24 mouse cellular contexts compared by ENCODE assay signal in the genomic region with DNA sequence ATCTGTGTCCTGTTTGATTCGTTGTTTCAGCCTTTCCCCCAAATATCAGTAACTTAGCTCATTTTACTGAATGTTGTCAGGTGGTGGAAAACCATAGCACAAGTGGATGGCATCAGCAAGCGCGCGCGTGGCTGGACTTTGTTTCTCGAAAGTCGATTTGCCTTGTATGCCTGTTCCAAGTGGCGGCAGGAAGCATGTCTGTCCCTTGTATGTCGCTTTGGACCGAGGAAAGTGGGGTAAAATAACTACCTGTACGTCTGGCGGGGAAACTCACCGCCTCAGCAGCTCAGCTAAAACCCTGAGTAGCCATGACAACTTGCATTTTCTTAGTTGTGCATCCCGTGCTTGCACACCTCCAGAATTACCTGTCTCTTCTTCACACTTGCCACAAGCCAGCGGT. TPM values are rescaled to one million over a fixed set of nuclear protein-coding genes. Genes with fewer than 3 reads are reported as not detected.
DNase-seq lines count a peak whose midpoint lies in the region; ATAC-seq and TF ChIP-seq lines count a peak whose summit lies in the region.
"Had no signal": no experiment of that assay in that cellular context is flagged by ENCODE, and none has a peak within 500 bp of the region (broad histone marks: within the 10 kb centered on the region; RNA-seq: fewer than 3 reads in every experiment).

No protein-coding gene starts in this region.

- no peaks in the 10 kb centered on the region for H3K4me1 ChIP-seq in intestine, embryonic 14.5 days (replicated peaks; ENCODE audit: control insufficient read depth, insufficient read depth, low read length)
- H3K4me1 ChIP-seq in intestine, postnatal 0 days (replicated peaks; ENCODE audit: control insufficient read depth, insufficient read depth, low read length) = no peaks in the 10 kb centered on the region
- H3K4me1 ChIP-seq: embryonic facial prominence, embryonic 12.5 days; forebrain, embryonic 13.5 days; forebrain, embryonic 15.5 days had no signal

- no peaks in the 10 kb centered on the region for H3K9me3 ChIP-seq in intestine, embryonic 14.5 days (ENCODE audit: control insufficient read depth, low read length)
- no peaks in the 10 kb centered on the region for H3K9me3 ChIP-seq in intestine, postnatal 0 days (ENCODE audit: control insufficient read depth)
- H3K9me3 ChIP-seq: embryonic facial prominence, embryonic 10.5 days; embryonic facial prominence, embryonic 12.5 days; forebrain, embryonic 13.5 days; forebrain, embryonic 15.5 days; G1E had no signal

- TF ChIP-seq POLR2A in myocyte (IDR thresholded peaks at IDR 0.05; ENCODE audit: insufficient read length, low read depth) = no peak

- H3ac ChIP-seq in myocyte (ENCODE audit: control insufficient read depth, insufficient read length) = no peak overlapping the region

- H3K27me3 ChIP-seq in intestine, embryonic 14.5 days (replicated peaks; ENCODE audit: control insufficient read depth, insufficient read depth, low read length) = no peaks in the 10 kb centered on the region
- no peaks in the 10 kb centered on the region for H3K27me3 ChIP-seq in intestine, postnatal 0 days (replicated peaks; ENCODE audit: control insufficient read depth, insufficient read depth, low read length)
- H3K27me3 ChIP-seq in myocyte (ENCODE audit: control insufficient read depth, insufficient read depth, insufficient read length) = no peaks in the 10 kb centered on the region
- H3K27me3 ChIP-seq: CH12.LX; embryonic facial prominence, embryonic 12.5 days; forebrain, embryonic 13.5 days; forebrain, embryonic 15.5 days; Patski had no signal

- no peak overlapping the region for H3K9ac ChIP-seq in intestine, embryonic 14.5 days (ENCODE audit: low read length)
- no peak overlapping the region for H3K9ac ChIP-seq in intestine, postnatal 0 days (ENCODE audit: low read depth, low read length)
- H3K9ac ChIP-seq: embryonic facial prominence, embryonic 12.5 days; forebrain, embryonic 13.5 days; forebrain, embryonic 15.5 days had no signal

- TF ChIP-seq CTCF in intestine, postnatal 0 days (IDR thresholded peaks at IDR 0.05; ENCODE audit: low read depth) = no peak

- WGBS in intestine, embryonic 14.5 days = 96% methylated on average over 15 of the region's 15 CpGs
- WGBS in intestine, postnatal 0 days = 95% methylated on average over 15 of the region's 15 CpGs

- H3K79me2 ChIP-seq in myocyte (ENCODE audit: control insufficient read depth, insufficient read depth) = no peaks in the 10 kb centered on the region

- H3K36me3 ChIP-seq in intestine, embryonic 14.5 days (ENCODE audit: control insufficient read depth, insufficient read depth, low read length) = peaks cover 91% of the 10 kb centered on the region
- peaks cover 61% of the 10 kb centered on the region for H3K36me3 ChIP-seq in intestine, postnatal 0 days (ENCODE audit: control insufficient read depth, insufficient read depth)
- peaks cover 40% of the 10 kb centered on the region for H3K36me3 ChIP-seq in myocyte (ENCODE audit: control insufficient read depth, insufficient read depth)

- H3K4me2 ChIP-seq in intestine, embryonic 14.5 days (ENCODE audit: low read length) = no peak overlapping the region
- H3K4me2 ChIP-seq in intestine, postnatal 0 days (replicated peaks; ENCODE audit: low read depth) = no peak overlapping the region
- H3K4me2 ChIP-seq in myocyte (ENCODE audit: low read depth) = no peak overlapping the region
- H3K4me2 ChIP-seq: embryonic facial prominence, embryonic 12.5 days; forebrain, embryonic 13.5 days; forebrain, embryonic 15.5 days had no signal

- H3K27ac ChIP-seq in intestine, embryonic 14.5 days (ENCODE audit: low read depth) = no peak overlapping the region
- no peak overlapping the region for H3K27ac ChIP-seq in intestine, postnatal 0 days (ENCODE audit: low read depth, low read length)
- H3K27ac ChIP-seq: embryonic facial prominence, embryonic 10.5 days; embryonic facial prominence, embryonic 12.5 days; forebrain, embryonic 13.5 days; forebrain, embryonic 15.5 days had no signal

- no peak overlapping the region for H3K4me3 ChIP-seq in intestine, embryonic 14.5 days (ENCODE audit: low read depth, low read length)
- no peak overlapping the region for H3K4me3 ChIP-seq in intestine, postnatal 0 days (ENCODE audit: low read depth, low read length)
- no peak overlapping the region for H3K4me3 ChIP-seq in myocyte
- H3K4me3 ChIP-seq: embryonic facial prominence, embryonic 10.5 days; embryonic facial prominence, embryonic 12.5 days; forebrain, embryonic 13.5 days; forebrain, embryonic 15.5 days had no signal

- ATAC-seq in intestine, embryonic 14.5 days (replicated peaks; ENCODE audit: low FRiP score, low TSS enrichment, low read depth) = no peak
- no peak for ATAC-seq in intestine, postnatal 0 days
- ATAC-seq: activated CD4-positive, CD25-positive, alpha-beta regulatory T cell, adult 4 months; CD4-positive, CD25-positive, alpha-beta regulatory T cell, adult 4 months; forebrain, embryonic 13.5 days; forebrain, embryonic 15.5 days; Patski had no signal

- peak; percentile 81 for DNase-seq in heart, adult 11 months
- DNase-seq in heart, adult 8-10 months (ENCODE audit: low spot score) = no peak
- peak; percentile 45 for DNase-seq in intestine, embryonic 14.5 days (ENCODE audit: low spot score)
- DNase-seq: adrenal gland, adult 8-10 months; adrenal gland, postnatal 14 days; adrenal gland, postnatal 36 days; B cell, adult 2 months; cerebellum, adult 11-12 months; cerebellum, adult 2 months; cerebellum, adult 9-10 months; cerebellum, postnatal 10 days; cerebellum, postnatal 25 days had no signal

TF ChIP-seq in myocyte, 11 proteins besides CTCF, POLR2A, EP300 and RAD21:
- TF ChIP-seq USF1 (IDR thresholded peaks at IDR 0.05; ENCODE audit: low read depth) (no peak), POLR2AphosphoS2 (IDR thresholded peaks at IDR 0.05; ENCODE audit: insufficient read length, low read depth) (peak; percentile 12), REST (IDR thresholded peaks at IDR 0.05; ENCODE audit: insufficient read depth, insufficient read length) (no peak), MYOG (IDR thresholded peaks at IDR 0.05; ENCODE audit: control insufficient read depth in 1 of 3, insufficient read depth in 1 of 3, insufficient read length in 2 of 3, low read depth in 2 of 3) (no peak)

RNA-seq across cellular contexts. Expression of gene Ccni, which starts 34.9 kb away (rescaled TPM):
- 100 to 1,000 TPM; 119 to 175 (median 143) TPM for total RNA-seq in heart, adult 8-10 months (2022)
- 112 and 116 TPM in 2 replicates for polyA plus RNA-seq in intestine, embryonic 14.5 days (2014; fragmentation: Nextera tagmentation; extraction: Ambion mirVana)
- polyA plus RNA-seq in intestine, postnatal 0 days (2015; fragmentation: Nextera tagmentation; extraction: Ambion mirVana) = 68.1 and 71.0 TPM in 2 replicates
- polyA plus RNA-seq in myocyte (2012; fragmentation: generic; extraction: Trizol) = 132 TPM

RNA-seq across cellular contexts. Expression of gene 2010109A12Rik, which starts 34.9 kb away (rescaled TPM):
- total RNA-seq in heart, adult 8-10 months (2022) = under 1 TPM in 2 of 4 experiments, not detected in 2; 0.40 to 0.69 TPM
- 1.0 and 1.5 TPM in 2 replicates for polyA plus RNA-seq in intestine, embryonic 14.5 days (2014; fragmentation: Nextera tagmentation; extraction: Ambion mirVana)
- polyA plus RNA-seq in intestine, postnatal 0 days (2015; fragmentation: Nextera tagmentation; extraction: Ambion mirVana) = 1.0 and 1.3 TPM in 2 replicates
- not detected for polyA plus RNA-seq in myocyte (2012; fragmentation: generic; extraction: Trizol)
- polyA plus RNA-seq: cortical plate, adult 2 months had no signal
